Mouse (Mus musculus) heart, embryonic 14.5 days (tissue): Measurements from ENCODE around the gene Car8. TPM values are rescaled to one million over a fixed set of nuclear protein-coding genes. Genes with fewer than 3 reads are reported as not detected.
"Not testable (repeated sequence)": the region's sequence is repeated elsewhere in the genome, so short reads cannot be mapped to it uniquely, and the experiment has no call there.

Experiments
- ATAC-seq: fragments of 200-750 bp; cut with Nextera tagmentation; 2 replicates; pipeline ENCODE4 v1.8.0; 2017; ENCODE audit warnings: low read depth, moderate TSS enrichment; ENCODE audit not compliant: insufficient number of reproducible peaks, insufficient read depth, low FRiP score
- H3K27ac ChIP-seq, 2 experiments: fragments of 200-500 bp in 1 of 2; fragments of 300-500 bp in 1 of 2; sonication (generic) in 1 of 2; replicated peaks in 1 of 2; 2 replicates each; pipeline ENCODE4 v1.5.1; 2012 to 2014; ENCODE audit warnings: low read depth in 2 of 2, low read length in 2 of 2, control low read depth in 1 of 2, mild to moderate bottlenecking in 1 of 2, mixed read lengths in 1 of 2; ENCODE audit not compliant: control insufficient read depth in 1 of 2, insufficient read depth in 1 of 2
- H3K27me3 ChIP-seq: fragments of 300-500 bp; sonication (generic); 2 replicates; pipeline ENCODE4 v1.6.1; 2014; ENCODE audit warnings: mild to moderate bottlenecking, low read length, control low read depth; ENCODE audit not compliant: control insufficient read depth, insufficient read depth
- H3K36me3 ChIP-seq: fragments of 300-500 bp; sonication (generic); 2 replicates; pipeline ENCODE4 v1.6.1; 2014; ENCODE audit warnings: mild to moderate bottlenecking, control low read depth, low read length, mixed read lengths; ENCODE audit not compliant: control insufficient read depth, insufficient read depth
- H3K4me1 ChIP-seq, 2 experiments: fragments of 200-500 bp in 1 of 2; fragments of 300-500 bp in 1 of 2; sonication (generic) in 1 of 2; 2 replicates each; pipeline ENCODE4 v1.6.1; 2012 to 2014; ENCODE audit warnings: low read length in 2 of 2, control low read depth in 1 of 2, mixed read lengths in 1 of 2; ENCODE audit not compliant: control insufficient read depth in 2 of 2, insufficient read depth in 2 of 2
- H3K4me2 ChIP-seq: fragments of 300-500 bp; sonication (generic); 2 replicates; pipeline ENCODE4 v1.6.1; 2014; ENCODE audit warnings: mild to moderate bottlenecking, low read length
- H3K4me3 ChIP-seq, 2 experiments: fragments of 200-500 bp in 1 of 2; fragments of 300-500 bp in 1 of 2; sonication (generic) in 1 of 2; 2 replicates each; pipeline ENCODE4 v1.5.1; 2012 to 2014; ENCODE audit warnings: low read length in 2 of 2, mild to moderate bottlenecking in 2 of 2, control low read depth in 1 of 2, low read depth in 1 of 2, moderate library complexity in 1 of 2; ENCODE audit not compliant: control insufficient read depth in 1 of 2, insufficient read depth in 1 of 2
- H3K9ac ChIP-seq: fragments of 300-500 bp; sonication (generic); 2 replicates; pipeline ENCODE4 v1.6.1; 2014; ENCODE audit warnings: mild to moderate bottlenecking, low read length
- H3K9me3 ChIP-seq: fragments of 300-500 bp; sonication (generic); 2 replicates; pipeline ENCODE4 v1.6.1; 2016; ENCODE audit warnings: low read length, control low read depth; ENCODE audit not compliant: control insufficient read depth
- WGBS: fragments of 180-500 bp; shearing (Covaris S2); extraction: QIAGEN DNeasy Blood & Tissue Kit; methylation state at CpG from one replicate; pipeline ENCODE4 v1.1.7; 2014; 5-methylcytosine and 5-hydroxymethylcytosine counted together
- microRNA-seq: library from miRNA; unstranded; fragments of <30 nt; microRNA quantifications from one replicate; pipeline ENCODE4, GENCODE M21; 2016
- polyA plus RNA-seq: library from polyadenylated mRNA; unstranded; fragments of >200 nt; fragmentation: Nextera tagmentation; extraction: Ambion mirVana; gene quantifications from 2 replicates; pipeline ENCODE4 v1.2.1, GENCODE M21; 2014

Gene Car8
- polyA plus RNA-seq, 1 experiment from 2014 or later: 11.2 TPM

GRCm38 (mm10) chr4:8098084-8098483 is 140.8 kb downstream of the Car8 start:
- no peak overlapping the region for H3K9ac ChIP-seq
- H3K27me3 ChIP-seq: no peaks in the 10 kb centered on the region
- H3K27ac ChIP-seq: no peak overlapping the region
- 76% methylated on average over 4 of the region's 4 CpGs for WGBS
- H3K4me2 ChIP-seq: no peak overlapping the region
- no peaks in the 10 kb centered on the region for H3K9me3 ChIP-seq
- H3K4me3 ChIP-seq: no peak overlapping the region
- no peak for ATAC-seq
- peaks cover 0 to 4% of the 10 kb centered on the region in 2 experiments; a peak in 2 of 4 replicates for H3K4me1 ChIP-seq
- no peaks in the 10 kb centered on the region for H3K36me3 ChIP-seq

DNA sequence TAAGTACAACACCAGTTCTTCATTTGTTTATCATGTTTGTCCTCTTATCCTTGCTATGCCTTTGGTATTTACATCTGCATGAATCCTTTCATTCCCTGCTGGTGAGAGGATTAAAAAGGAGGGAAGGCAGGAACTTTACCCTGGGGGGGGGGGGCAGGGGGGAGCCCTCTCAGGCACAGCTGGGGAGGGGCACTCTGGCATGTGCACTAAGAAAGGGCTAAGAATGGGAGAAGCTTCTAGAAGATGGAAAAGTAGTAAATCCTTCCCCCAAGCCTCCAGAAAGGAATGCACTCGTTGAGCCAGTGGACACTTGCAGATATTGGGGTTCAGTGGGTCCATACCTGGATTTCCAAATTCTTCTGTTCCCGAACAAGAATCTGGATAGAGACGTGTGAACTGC is 141.2 kb downstream of the Car8 start:
- Histone ChIP-seq H3K36me3 (no peaks in the 10 kb centered on the region), H3K4me3 (no peak overlapping the region), H3K9ac (no peak overlapping the region), H3K4me2 (no peak overlapping the region), H3K4me1 (peaks cover 0 to 4% of the 10 kb centered on the region in 2 experiments; a peak in 2 of 4 replicates), H3K27me3 (no peaks in the 10 kb centered on the region), H3K9me3 (no peaks in the 10 kb centered on the region), H3K27ac (no peak overlapping the region)
- ATAC-seq: no peak
- 76% methylated on average over 3 of the region's 3 CpGs for WGBS

- not testable (repeated sequence) for H3K27me3 ChIP-seq, H3K9me3 ChIP-seq, H3K4me1 ChIP-seq, H3K27ac ChIP-seq, H3K4me2 ChIP-seq, ATAC-seq, H3K36me3 ChIP-seq, H3K4me3 ChIP-seq, H3K9ac ChIP-seq
- WGBS: 83% methylated on average over 3 of the region's 3 CpGs
These were observed 145.3 kb downstream of the Car8 start for GRCm38 (mm10) chr4:8093566-8093965.

Small RNA genes within 50 kb of the gene (microRNA-seq; reads per million reads assigned to microRNA genes)
- gene Gm25355: not detected
